Mouse (Mus musculus) heart, embryonic 14.5 days (tissue): ENCODE data around the gene 1700010I14Rik. TPM values are rescaled to one million over a fixed set of nuclear protein-coding genes. Genes with fewer than 3 reads are reported as not detected.

Experiments
- ATAC-seq: fragments of 200-750 bp; cut with Nextera tagmentation; 2 replicates; pipeline ENCODE4 v1.8.0; 2017; ENCODE audit warnings: low read depth, moderate TSS enrichment; ENCODE audit not compliant: insufficient number of reproducible peaks, insufficient read depth, low FRiP score
- H3K27ac ChIP-seq, 2 experiments: fragments of 200-500 bp in 1 of 2; fragments of 300-500 bp in 1 of 2; sonication (generic) in 1 of 2; replicated peaks in 1 of 2; 2 replicates each; pipeline ENCODE4 v1.5.1; 2012 to 2014; ENCODE audit warnings: low read depth in 2 of 2, low read length in 2 of 2, control low read depth in 1 of 2, mild to moderate bottlenecking in 1 of 2, mixed read lengths in 1 of 2; ENCODE audit not compliant: control insufficient read depth in 1 of 2, insufficient read depth in 1 of 2
- H3K27me3 ChIP-seq: fragments of 300-500 bp; sonication (generic); 2 replicates; pipeline ENCODE4 v1.6.1; 2014; ENCODE audit warnings: mild to moderate bottlenecking, low read length, control low read depth; ENCODE audit not compliant: control insufficient read depth, insufficient read depth
- H3K36me3 ChIP-seq: fragments of 300-500 bp; sonication (generic); 2 replicates; pipeline ENCODE4 v1.6.1; 2014; ENCODE audit warnings: mild to moderate bottlenecking, control low read depth, low read length, mixed read lengths; ENCODE audit not compliant: control insufficient read depth, insufficient read depth
- H3K4me1 ChIP-seq, 2 experiments: fragments of 200-500 bp in 1 of 2; fragments of 300-500 bp in 1 of 2; sonication (generic) in 1 of 2; 2 replicates each; pipeline ENCODE4 v1.6.1; 2012 to 2014; ENCODE audit warnings: low read length in 2 of 2, control low read depth in 1 of 2, mixed read lengths in 1 of 2; ENCODE audit not compliant: control insufficient read depth in 2 of 2, insufficient read depth in 2 of 2
- H3K4me2 ChIP-seq: fragments of 300-500 bp; sonication (generic); 2 replicates; pipeline ENCODE4 v1.6.1; 2014; ENCODE audit warnings: mild to moderate bottlenecking, low read length
- H3K4me3 ChIP-seq, 2 experiments: fragments of 200-500 bp in 1 of 2; fragments of 300-500 bp in 1 of 2; sonication (generic) in 1 of 2; 2 replicates each; pipeline ENCODE4 v1.5.1; 2012 to 2014; ENCODE audit warnings: low read length in 2 of 2, mild to moderate bottlenecking in 2 of 2, control low read depth in 1 of 2, low read depth in 1 of 2, moderate library complexity in 1 of 2; ENCODE audit not compliant: control insufficient read depth in 1 of 2, insufficient read depth in 1 of 2
- H3K9ac ChIP-seq: fragments of 300-500 bp; sonication (generic); 2 replicates; pipeline ENCODE4 v1.6.1; 2014; ENCODE audit warnings: mild to moderate bottlenecking, low read length
- H3K9me3 ChIP-seq: fragments of 300-500 bp; sonication (generic); 2 replicates; pipeline ENCODE4 v1.6.1; 2016; ENCODE audit warnings: low read length, control low read depth; ENCODE audit not compliant: control insufficient read depth
- WGBS: fragments of 180-500 bp; shearing (Covaris S2); extraction: QIAGEN DNeasy Blood & Tissue Kit; methylation state at CpG from one replicate; pipeline ENCODE4 v1.1.7; 2014; 5-methylcytosine and 5-hydroxymethylcytosine counted together
- polyA plus RNA-seq: library from polyadenylated mRNA; unstranded; fragments of >200 nt; fragmentation: Nextera tagmentation; extraction: Ambion mirVana; gene quantifications from 2 replicates; pipeline ENCODE4 v1.2.1, GENCODE M21; 2014

The 1700010I14Rik gene
- polyA plus RNA-seq, 1 experiment from 2014 or later, result 0.46 TPM

DNA sequence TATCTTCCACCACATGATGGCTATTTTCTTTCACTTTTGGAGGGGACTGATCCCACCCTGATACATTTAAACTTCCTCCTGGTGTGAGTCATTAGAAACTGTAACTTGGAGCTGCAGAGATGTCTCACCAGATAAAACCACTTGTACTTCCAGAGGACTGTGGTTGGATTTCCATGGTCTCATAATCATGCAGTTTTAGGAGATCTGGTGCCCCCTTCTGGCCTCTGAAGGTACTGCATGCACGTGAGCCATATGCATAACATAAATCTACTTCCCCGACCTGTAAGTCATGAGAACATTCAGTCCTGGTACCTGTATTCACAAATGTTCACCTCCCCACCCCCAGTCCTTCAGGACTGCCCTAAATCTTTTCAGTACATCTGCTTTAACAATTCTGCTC lies 54.6 kb downstream of the 1700010I14Rik start:
- no peak overlapping the region for H3K27ac ChIP-seq
- ATAC-seq, result no peak
- H3K4me3 ChIP-seq, result no peak overlapping the region
- no peak overlapping the region for H3K4me2 ChIP-seq
- no peaks in the 10 kb centered on the region for H3K27me3 ChIP-seq
- no peak overlapping the region for H3K9ac ChIP-seq
- peaks cover 4% of the 10 kb centered on the region; the same call in 1 of the 2 replicates for H3K9me3 ChIP-seq
- no peaks in the 10 kb centered on the region for H3K36me3 ChIP-seq
- 48% methylated on average over 2 of the region's 2 CpGs for WGBS
- no peaks in the 10 kb centered on the region for H3K4me1 ChIP-seq

DNA sequence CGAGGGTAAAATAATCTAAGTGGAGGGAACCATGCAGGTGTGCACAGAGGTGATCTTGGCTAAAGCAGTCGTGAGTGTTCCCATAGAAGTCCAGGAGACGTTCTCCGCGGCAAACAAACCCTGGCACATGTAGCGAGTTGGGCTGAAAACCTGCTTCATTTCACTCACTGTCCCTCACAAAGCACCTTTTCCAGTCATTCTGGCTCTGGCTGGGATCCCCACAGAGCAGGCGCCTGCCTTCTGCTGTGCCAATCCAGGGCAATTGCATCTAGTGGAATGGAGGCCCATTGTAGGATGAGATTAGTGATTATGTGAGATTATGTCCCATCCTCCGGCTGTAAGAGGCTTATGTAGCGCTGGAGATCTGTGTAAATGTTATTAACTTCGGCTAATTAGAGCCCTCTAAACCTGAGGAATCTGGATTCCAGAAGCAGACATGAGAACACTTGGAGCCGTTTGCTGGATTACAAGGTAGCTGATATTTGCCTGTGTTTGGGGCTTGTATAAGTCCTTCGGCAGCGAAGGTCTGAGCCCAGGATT lies 64.4 kb downstream of the 1700010I14Rik start:
- H3K4me3 ChIP-seq, result no peak overlapping the region
- H3K27me3 ChIP-seq, result no peaks in the 10 kb centered on the region
- 72% methylated on average over 13 of the region's 13 CpGs for WGBS
- no peaks in the 10 kb centered on the region for H3K9me3 ChIP-seq
- no peak overlapping the region for H3K9ac ChIP-seq
- no peaks in the 10 kb centered on the region for H3K36me3 ChIP-seq
- no peak overlapping the region for H3K27ac ChIP-seq
- no peaks in the 10 kb centered on the region for H3K4me1 ChIP-seq
- ATAC-seq, result no peak
- no peak overlapping the region for H3K4me2 ChIP-seq

DNA sequence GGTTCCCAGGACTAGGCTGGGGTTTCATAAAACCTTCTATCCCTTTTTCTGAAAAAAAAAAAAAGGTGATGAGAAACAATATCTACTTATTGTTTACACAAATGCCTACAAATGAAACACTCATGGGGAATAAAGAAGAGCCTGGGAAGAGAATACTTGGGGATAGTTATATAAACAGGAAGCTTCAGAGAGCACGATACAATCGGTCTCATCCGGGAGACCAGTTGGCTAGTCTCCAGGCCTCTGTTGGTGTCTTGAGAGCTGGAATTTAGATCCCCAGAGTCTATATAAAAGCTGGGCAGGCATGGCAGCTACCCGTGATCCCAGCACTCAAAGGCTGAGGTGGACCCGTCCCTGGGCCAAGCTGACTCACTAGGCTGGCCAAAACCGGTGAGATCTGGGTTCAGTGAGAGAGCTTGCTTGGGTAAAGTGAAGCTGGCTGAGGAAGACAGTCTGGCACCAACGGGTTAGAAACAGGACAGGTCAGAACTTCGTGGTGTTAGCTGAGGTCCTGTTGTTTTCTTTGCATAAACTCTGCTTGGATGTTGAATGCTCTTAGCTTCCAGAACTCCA lies 71.3 kb downstream of the 1700010I14Rik start:
- no peaks in the 10 kb centered on the region for H3K27me3 ChIP-seq
- no peaks in the 10 kb centered on the region for H3K9me3 ChIP-seq
- no peaks in the 10 kb centered on the region for H3K36me3 ChIP-seq
- no peak for ATAC-seq
- H3K4me2 ChIP-seq, result no peak overlapping the region
- no peak overlapping the region for H3K27ac ChIP-seq
- no peak overlapping the region for H3K9ac ChIP-seq
- no peak overlapping the region for H3K4me3 ChIP-seq
- 65% methylated on average over 8 of the region's 8 CpGs for WGBS
- H3K4me1 ChIP-seq, result no peaks in the 10 kb centered on the region
